Mouse (Mus musculus) embryonic facial prominence, embryonic 11.5 days (tissue): ENCODE measurements around the gene Dtx1. TPM values are rescaled to one million over a fixed set of nuclear protein-coding genes. Genes with fewer than 3 reads are reported as not detected.

ENCODE experiments used
- ATAC-seq: fragments of 200-750 bp; cut with Nextera tagmentation; replicated peaks from 2 replicates; pipeline ENCODE4 v1.8.0; 2017; ENCODE audit warnings: low read depth; ENCODE audit not compliant: insufficient number of reproducible peaks, low FRiP score, low TSS enrichment
- DNase-seq: peaks from one replicate; pipeline ENCODE4 v3.0.0-alpha.2; 2015; ENCODE audit warnings: low spot score
- H3K27ac ChIP-seq: fragments of 300-500 bp; sonication (generic); replicated peaks from 2 replicates; pipeline ENCODE4 v1.5.1; 2014; ENCODE audit warnings: mild to moderate bottlenecking, low read depth, low read length, control low read depth
- H3K27me3 ChIP-seq: fragments of 300-500 bp; sonication (generic); 2 replicates; pipeline ENCODE4 v1.6.1; 2014; ENCODE audit warnings: mild to moderate bottlenecking, low read length, moderate library complexity, mixed read lengths; ENCODE audit not compliant: control insufficient read depth, insufficient read depth
- H3K36me3 ChIP-seq: fragments of 300-500 bp; sonication (generic); replicated peaks from 2 replicates; pipeline ENCODE4 v1.6.1; 2014; ENCODE audit warnings: low read depth, mild to moderate bottlenecking, low read length, moderate library complexity, mixed read lengths; ENCODE audit not compliant: control insufficient read depth, insufficient read depth
- H3K4me1 ChIP-seq: fragments of 300-500 bp; sonication (generic); 2 replicates; pipeline ENCODE4 v1.6.1; 2014; ENCODE audit warnings: low read length, mixed read lengths; ENCODE audit not compliant: control insufficient read depth, insufficient read depth
- H3K4me2 ChIP-seq: fragments of 300-500 bp; sonication (generic); 2 replicates; pipeline ENCODE4 v1.6.1; 2014; ENCODE audit warnings: low read depth, mild to moderate bottlenecking, control low read depth, low read length, moderate library complexity
- H3K4me3 ChIP-seq: fragments of 300-500 bp; sonication (generic); 2 replicates; pipeline ENCODE4 v1.5.1; 2014; ENCODE audit warnings: low read depth, low read length, control low read depth
- H3K9ac ChIP-seq: fragments of 300-500 bp; sonication (generic); replicated peaks from 2 replicates; pipeline ENCODE4 v1.6.1; 2014; ENCODE audit warnings: mild to moderate bottlenecking, control low read depth, low read length
- H3K9me3 ChIP-seq: fragments of 300-500 bp; sonication (generic); replicated peaks from 2 replicates; pipeline ENCODE4 v1.6.1; 2016; ENCODE audit warnings: mild to moderate bottlenecking, low read length, inconsistent platforms, mixed read lengths; ENCODE audit not compliant: control insufficient read depth
- WGBS: fragments of 180-500 bp; shearing (Covaris S2); extraction: QIAGEN DNeasy Blood & Tissue Kit; methylation state at CpG from one replicate; pipeline ENCODE4 v1.1.7; 2014; 5-methylcytosine and 5-hydroxymethylcytosine counted together
- polyA plus RNA-seq: library from polyadenylated mRNA; unstranded; fragments of >200 nt; fragmentation: Nextera tagmentation; extraction: Ambion mirVana; gene quantifications from 2 replicates; pipeline ENCODE4 v1.2.1, GENCODE M21; 2014

Gene Dtx1
- polyA plus RNA-seq, 1 experiment from 2014 or later, result 3.3 TPM

DNA sequence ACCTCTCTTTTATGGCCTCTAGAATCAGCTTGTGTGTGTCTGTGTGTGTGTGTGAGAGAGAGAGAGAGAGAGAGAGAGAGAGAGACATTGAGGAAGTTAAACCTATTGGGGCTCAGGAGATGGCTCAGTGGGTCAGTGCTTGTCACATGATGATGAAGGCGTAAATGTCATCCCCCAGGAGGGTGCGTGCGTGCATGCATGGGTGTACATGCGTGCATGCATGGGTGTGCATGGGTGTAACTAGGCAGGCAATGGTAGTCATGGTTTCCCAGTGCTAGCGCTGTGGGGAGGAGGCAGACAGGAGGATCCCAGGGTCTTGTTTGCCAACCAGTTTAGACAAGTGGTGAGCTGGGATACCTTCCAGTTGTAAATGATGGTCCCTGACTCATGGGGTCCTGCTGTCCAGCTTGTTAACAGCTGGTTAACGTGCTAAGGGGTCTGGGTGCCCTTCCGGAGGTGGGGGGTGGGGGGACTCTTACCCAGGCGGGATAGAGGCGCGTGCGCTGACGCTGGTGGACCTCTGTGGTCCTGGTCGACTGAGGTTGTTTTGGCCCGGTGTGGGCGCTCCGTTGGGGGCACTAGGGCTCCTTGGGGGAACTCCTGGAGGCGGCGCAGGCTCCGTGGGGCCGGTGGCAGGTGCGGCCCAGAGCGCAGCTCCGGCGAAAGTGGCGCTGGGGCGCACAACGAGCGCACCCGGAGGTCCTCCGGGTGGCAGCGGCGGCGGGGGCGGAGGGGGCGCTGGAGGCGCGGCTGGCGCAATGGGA, 17.6 kb downstream of the Dtx1 start:
- Histone ChIP-seq H3K4me1 (peaks cover 4% of the 10 kb centered on the region), H3K9me3 (no peaks in the 10 kb centered on the region), H3K27ac (no peak overlapping the region), H3K9ac (no peak overlapping the region), H3K27me3 (peaks cover 48% of the 10 kb centered on the region), H3K4me2 (peak overlapping the region; percentile 38), H3K4me3 (peak overlapping the region; percentile 21), H3K36me3 (no peaks in the 10 kb centered on the region)
- no peak for ATAC-seq
- 12% methylated on average over 36 of the region's 38 CpGs for WGBS
- DNase-seq, result no peak

DNA sequence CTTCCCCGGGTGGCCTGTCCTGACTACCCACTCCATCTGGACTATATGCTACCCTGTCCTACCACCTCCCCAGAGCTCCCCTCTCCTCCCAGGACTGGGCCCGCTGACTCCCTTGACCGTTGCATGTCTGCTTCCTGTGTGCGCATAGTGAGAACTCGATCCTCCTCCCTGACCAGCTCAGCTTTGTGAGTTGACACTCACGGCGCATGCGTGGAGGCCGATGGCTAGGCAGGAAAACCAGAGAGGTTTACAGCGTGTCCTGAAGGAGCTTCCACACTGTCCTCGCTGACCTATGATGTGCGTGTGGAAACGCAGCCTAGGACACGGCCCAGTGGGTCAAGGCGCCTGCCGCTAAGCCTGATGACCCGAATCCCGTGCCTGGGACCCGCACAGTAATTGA, 19.7 kb downstream of the Dtx1 start:
- H3K27me3 ChIP-seq, result peaks cover 48% of the 10 kb centered on the region
- WGBS, result 73% methylated on average over 19 of the region's 19 CpGs

DNA sequence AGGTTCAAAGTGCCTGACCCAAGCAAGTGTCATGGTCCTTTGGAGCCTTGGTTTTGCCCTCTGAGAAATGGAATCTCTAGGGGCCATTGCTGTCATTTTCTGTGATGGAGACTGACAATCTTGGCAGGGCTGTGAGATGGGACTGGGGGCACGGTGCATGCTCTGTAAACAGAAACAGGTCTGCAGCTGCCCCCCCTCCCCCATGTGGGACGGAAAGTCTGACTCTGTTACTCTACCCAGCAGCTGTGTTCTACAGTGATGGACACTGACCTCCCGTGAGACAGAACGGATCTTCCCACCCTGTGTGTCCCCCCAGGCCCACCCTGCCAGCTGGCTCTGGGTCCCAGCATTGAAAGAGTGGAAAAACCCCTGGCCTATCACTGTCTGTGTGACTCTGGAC, 21.3 kb downstream of the Dtx1 start:
- H3K4me2 ChIP-seq, result no peak overlapping the region
- no peak overlapping the region for H3K4me3 ChIP-seq
- no peaks in the 10 kb centered on the region for H3K36me3 ChIP-seq
- ATAC-seq, result no peak
- no peaks in the 10 kb centered on the region for H3K9me3 ChIP-seq
- no peak overlapping the region for H3K27ac ChIP-seq
- H3K9ac ChIP-seq, result no peak overlapping the region
- WGBS, result 48% methylated on average over 4 of the region's 4 CpGs
- peaks cover 39% of the 10 kb centered on the region for H3K27me3 ChIP-seq
- H3K4me1 ChIP-seq, result peaks cover 4% of the 10 kb centered on the region
- DNase-seq, result no peak

More for the DNA sequence above, 19.7 kb downstream of the Dtx1 start:
- H3K9ac ChIP-seq, result no peak overlapping the region
- ATAC-seq (no peak), DNase-seq (no peak)
- no peaks in the 10 kb centered on the region for H3K36me3 ChIP-seq
- no peak overlapping the region for H3K4me3 ChIP-seq
- H3K4me1 ChIP-seq, result peaks cover 4% of the 10 kb centered on the region
- no peaks in the 10 kb centered on the region for H3K9me3 ChIP-seq
- no peak overlapping the region for H3K27ac ChIP-seq
- H3K4me2 ChIP-seq, result no peak overlapping the region

DNA sequence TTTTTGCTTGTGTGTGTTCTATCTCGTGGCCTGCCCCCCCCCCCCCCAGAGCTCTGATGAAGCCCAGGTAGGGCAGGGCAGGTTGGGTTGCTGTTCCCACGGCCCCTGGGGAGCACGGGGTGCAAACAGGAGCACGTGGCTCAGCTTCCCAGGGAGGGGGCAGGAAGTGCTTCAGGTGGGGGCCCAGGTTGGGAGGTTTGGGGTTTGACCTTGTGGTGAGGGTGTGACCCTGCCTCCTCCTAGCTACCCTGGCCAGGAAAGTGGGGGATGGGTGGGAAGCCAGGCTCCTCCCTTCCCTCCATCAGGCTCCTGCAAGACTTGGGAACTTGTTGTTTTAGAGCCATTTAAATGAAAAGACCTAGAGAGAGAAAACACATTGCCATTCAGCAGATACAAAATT, 23.3 kb downstream of the Dtx1 start:
- H3K9ac ChIP-seq, result no peak overlapping the region
- ATAC-seq (no peak), DNase-seq (no peak)
- peaks cover 23% of the 10 kb centered on the region for H3K27me3 ChIP-seq
- WGBS, result 35% methylated on average over 4 of the region's 4 CpGs
- no peaks in the 10 kb centered on the region for H3K9me3 ChIP-seq
- H3K4me2 ChIP-seq, result no peak overlapping the region
- no peaks in the 10 kb centered on the region for H3K4me1 ChIP-seq
- H3K27ac ChIP-seq, result no peak overlapping the region
- H3K36me3 ChIP-seq, result no peaks in the 10 kb centered on the region
- no peak overlapping the region for H3K4me3 ChIP-seq

DNA sequence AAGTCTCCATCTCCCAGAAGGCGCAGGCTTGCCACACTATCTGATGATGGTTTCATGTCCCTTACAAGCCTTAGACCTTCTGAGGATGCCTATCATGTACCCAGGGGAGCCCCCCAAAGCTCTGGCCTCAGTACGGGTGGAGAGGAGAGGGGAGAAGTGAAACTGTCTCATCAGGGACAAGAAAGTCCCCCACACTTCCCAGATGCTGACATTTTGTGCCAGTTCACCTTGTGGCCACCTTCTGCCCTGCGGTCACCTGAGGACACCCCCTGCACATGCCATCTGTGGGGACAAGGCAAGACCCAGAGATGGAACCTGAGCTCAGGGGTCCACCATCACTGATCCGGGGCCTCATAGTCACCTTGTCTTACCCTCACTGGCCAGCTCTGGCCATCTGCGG, 23.8 kb downstream of the Dtx1 start:
- no peak overlapping the region for H3K9ac ChIP-seq
- H3K4me1 ChIP-seq, result no peaks in the 10 kb centered on the region
- ATAC-seq (no peak), DNase-seq (no peak)
- no peaks in the 10 kb centered on the region for H3K36me3 ChIP-seq
- no peak overlapping the region for H3K4me3 ChIP-seq
- H3K27ac ChIP-seq, result no peak overlapping the region
- H3K4me2 ChIP-seq, result no peak overlapping the region
- no peaks in the 10 kb centered on the region for H3K9me3 ChIP-seq
- WGBS, result 92% methylated on average over 5 of the region's 5 CpGs
- H3K27me3 ChIP-seq, result peaks cover 23% of the 10 kb centered on the region

DNA sequence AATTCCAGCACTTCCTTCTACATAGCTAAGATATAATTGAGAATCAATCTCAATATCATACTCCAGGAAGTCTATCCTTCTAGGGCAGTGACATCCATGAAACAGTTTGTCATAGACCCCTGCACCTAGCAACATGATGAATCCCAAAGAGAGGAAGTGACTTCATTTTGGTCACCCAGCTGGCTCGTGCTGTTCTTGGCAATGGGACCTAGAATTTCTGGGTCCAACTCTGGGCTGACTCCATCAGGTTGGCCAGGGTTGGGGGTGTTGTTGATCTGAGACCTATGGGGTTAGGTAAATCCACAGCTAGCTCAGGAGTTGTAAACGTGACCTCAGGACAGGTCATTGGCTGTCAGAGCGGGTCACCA, 24.3 kb downstream of the Dtx1 start:
- Histone ChIP-seq H3K4me1 (no peaks in the 10 kb centered on the region), H3K36me3 (no peaks in the 10 kb centered on the region), H3K9ac (no peak overlapping the region), H3K9me3 (no peaks in the 10 kb centered on the region), H3K4me3 (no peak overlapping the region), H3K27ac (no peak overlapping the region), H3K27me3 (peaks cover 24% of the 10 kb centered on the region), H3K4me2 (no peak overlapping the region)
- no peak for ATAC-seq
- 78% methylated on average over 3 of the region's 3 CpGs for WGBS
- no peak for DNase-seq

DNA sequence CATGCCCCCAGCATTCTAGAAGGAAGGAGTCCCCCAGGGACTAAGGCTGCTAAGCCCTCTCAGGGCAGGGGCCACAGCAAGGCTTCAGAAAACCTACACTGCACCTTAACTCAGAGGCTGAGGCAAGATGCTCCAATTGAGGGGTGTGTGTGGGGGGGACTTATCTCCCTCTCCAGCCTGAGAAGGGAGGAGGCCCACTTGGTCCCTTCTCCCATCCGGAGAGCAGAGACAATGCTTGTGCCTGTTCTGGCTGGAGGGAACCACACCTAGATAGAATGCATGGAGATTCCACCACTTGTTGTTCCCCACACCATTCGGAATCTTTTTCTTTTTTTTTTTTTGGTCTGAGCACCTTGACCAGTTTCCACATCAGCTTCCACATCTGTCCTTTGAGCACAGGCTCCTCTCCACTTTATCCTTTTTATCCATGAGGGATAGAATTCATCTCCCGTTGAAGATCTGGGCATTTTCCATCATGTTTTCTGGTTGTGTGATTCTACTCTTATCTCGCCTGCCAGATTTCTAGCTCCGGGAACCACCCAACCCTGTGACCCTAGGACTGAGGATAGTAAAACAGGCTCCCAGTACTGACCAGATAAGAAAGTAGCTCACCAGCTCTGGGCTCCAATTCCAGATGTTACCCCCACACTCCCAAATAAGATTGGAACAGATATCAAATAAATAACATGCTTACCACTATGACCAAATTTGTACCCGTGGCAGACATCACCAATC, 24.8 kb downstream of the Dtx1 start:
- ATAC-seq (no peak), DNase-seq (no peak)
- Histone ChIP-seq H3K9ac (no peak overlapping the region), H3K36me3 (no peaks in the 10 kb centered on the region), H3K27me3 (peaks cover 24% of the 10 kb centered on the region), H3K4me2 (no peak overlapping the region), H3K4me1 (no peaks in the 10 kb centered on the region), H3K9me3 (no peaks in the 10 kb centered on the region), H3K4me3 (no peak overlapping the region), H3K27ac (no peak overlapping the region)
- 79% methylated on average over 6 of the region's 6 CpGs for WGBS

DNA sequence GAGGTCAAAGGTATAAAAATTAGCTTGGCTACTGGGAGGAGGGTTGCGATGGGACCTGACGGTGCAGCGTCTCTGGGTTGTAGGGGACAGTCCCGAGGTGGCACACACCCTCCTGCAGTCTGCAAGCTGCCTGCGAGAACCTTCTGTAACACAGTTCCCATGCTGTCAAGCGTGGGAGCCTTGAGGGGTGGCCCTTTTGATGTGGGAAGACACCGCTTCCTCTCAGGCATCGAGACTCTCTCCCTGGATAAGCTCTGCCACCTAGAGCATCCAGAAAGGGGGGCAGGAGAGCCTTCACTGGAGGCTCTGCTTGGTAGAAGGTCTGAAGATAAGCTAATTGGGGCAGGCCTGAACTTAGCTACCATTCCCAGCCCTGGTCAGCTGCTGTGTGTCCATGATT, 26.0 kb downstream of the Dtx1 start:
- H3K36me3 ChIP-seq, result no peaks in the 10 kb centered on the region
- no peak overlapping the region for H3K9ac ChIP-seq
- H3K27ac ChIP-seq, result no peak overlapping the region
- H3K27me3 ChIP-seq, result peaks cover 18% of the 10 kb centered on the region
- DNase-seq (no peak), ATAC-seq (no peak)
- H3K4me1 ChIP-seq, result no peaks in the 10 kb centered on the region
- H3K9me3 ChIP-seq, result no peaks in the 10 kb centered on the region
- no peak overlapping the region for H3K4me3 ChIP-seq
- WGBS, result 81% methylated on average over 8 of the region's 8 CpGs
- no peak overlapping the region for H3K4me2 ChIP-seq
